Mouse (Mus musculus) small intestine, adult 2 months (tissue): ENCODE data around the gene Fkbp4. TPM values are rescaled to one million over a fixed set of nuclear protein-coding genes. Genes with fewer than 3 reads are reported as not detected.

Experiments
- H3K27ac ChIP-seq: fragments of 200-500 bp; 2 replicates; pipeline ENCODE4 v1.5.1; 2012; ENCODE audit warnings: low read depth, low read length, control low read depth, inconsistent platforms; ENCODE audit not compliant: insufficient read depth
- H3K27me3 ChIP-seq: fragments of 200-500 bp; 2 replicates; pipeline ENCODE4 v1.6.1; 2012; ENCODE audit warnings: mild to moderate bottlenecking, moderate library complexity, low read length, inconsistent platforms; ENCODE audit not compliant: control insufficient read depth, insufficient read depth
- H3K36me3 ChIP-seq: fragments of 200-500 bp; 2 replicates; pipeline ENCODE4 v1.6.1; 2012; ENCODE audit warnings: mild to moderate bottlenecking, low read length, control low read depth, inconsistent platforms; ENCODE audit not compliant: control insufficient read depth, insufficient read depth
- H3K4me1 ChIP-seq: fragments of 200-500 bp; 2 replicates; pipeline ENCODE4 v1.6.1; 2012; ENCODE audit warnings: low read length, inconsistent platforms, mixed read lengths; ENCODE audit not compliant: control insufficient read depth, insufficient read depth, insufficient read length
- H3K4me3 ChIP-seq: fragments of 200-500 bp; 2 replicates; pipeline ENCODE4 v1.5.1; 2012; ENCODE audit warnings: low read depth, mild to moderate bottlenecking, control low read depth, inconsistent platforms, low read length, moderate library complexity
- CTCF ChIP-seq: fragments of 200-500 bp; IDR thresholded peaks from 2 replicates; pipeline ENCODE4 v1.5.1; 2012; ENCODE audit warnings: low read depth, mild to moderate bottlenecking, control low read depth, inconsistent platforms, low read length, moderate library complexity, mixed read lengths; ENCODE audit not compliant: insufficient replicate concordance, insufficient read length; ENCODE audit errors: extremely low read depth
- POLR2A ChIP-seq: fragments of 200-500 bp; IDR thresholded peaks from 2 replicates; pipeline ENCODE4 v1.6.1; 2012; ENCODE audit warnings: low read depth, mild to moderate bottlenecking, control low read depth, inconsistent platforms, low read length, moderate library complexity
- WGBS: fragments of 180-500 bp; shearing (Covaris S2); methylation state at CpG from one replicate; pipeline ENCODE4 v1.1.7; 2018; 5-methylcytosine and 5-hydroxymethylcytosine counted together
- polyA plus RNA-seq: library from polyadenylated mRNA; depleted of rRNA; stranded (reverse); fragments of >200 nt; gene quantifications from 2 replicates; pipeline ENCODE4 v1.2.3, GENCODE M21; 2012

The Fkbp4 gene
- polyA plus RNA-seq, 1 experiment: 105 TPM

GRCm38 (mm10) chr6:128466563-128466962, 28.1 kb upstream of the Fkbp4 start:
- H3K27me3 ChIP-seq: no peaks in the 10 kb centered on the region
- 32% methylated on average over 3 of the region's 3 CpGs for WGBS

DNA sequence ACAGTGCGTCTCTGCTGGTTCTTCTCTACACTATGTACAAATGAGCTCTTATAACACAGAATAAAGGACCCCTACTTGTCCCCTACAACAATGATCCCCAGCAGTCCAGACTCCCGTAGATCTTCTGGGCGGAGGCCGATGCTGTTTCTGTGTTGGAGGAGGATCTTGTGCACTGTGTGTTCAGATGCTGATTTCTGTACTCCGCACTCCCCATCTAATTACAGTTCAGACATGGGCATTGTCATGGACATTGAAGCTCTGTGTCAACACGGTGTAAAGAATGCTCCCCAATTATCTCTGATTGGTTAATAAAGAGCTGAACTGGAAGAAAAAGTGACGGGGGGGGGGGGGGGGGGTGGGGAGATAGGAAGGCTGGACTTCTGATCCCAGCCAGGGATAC, 27.6 kb upstream of the Fkbp4 start:
- Histone ChIP-seq H3K27me3 (no peaks in the 10 kb centered on the region), H3K4me1 (peaks cover 2% of the 10 kb centered on the region; the same call in 1 of the 2 replicates), H3K27ac (no peak overlapping the region), H3K4me3 (no peak overlapping the region), H3K36me3 (no peaks in the 10 kb centered on the region)
- WGBS: 41% methylated on average over 7 of the region's 7 CpGs
- TF ChIP-seq CTCF (no peak), POLR2A (no peak)

More at GRCm38 (mm10) chr6:128466563-128466962, 28.1 kb upstream of the Fkbp4 start:
- Histone ChIP-seq H3K36me3 (no peaks in the 10 kb centered on the region), H3K4me3 (no peak overlapping the region), H3K27ac (no peak overlapping the region), H3K4me1 (peaks cover 2% of the 10 kb centered on the region; the same call in 1 of the 2 replicates)
- TF ChIP-seq POLR2A (no peak), CTCF (no peak)

- H3K4me1 ChIP-seq: peaks cover 2% of the 10 kb centered on the region; the same call in 1 of the 2 replicates
- TF ChIP-seq POLR2A (no peak), CTCF (no peak)
- no peaks in the 10 kb centered on the region for H3K27me3 ChIP-seq
- 80% methylated on average over 4 of the region's 4 CpGs for WGBS
- no peak overlapping the region for H3K4me3 ChIP-seq
- H3K27ac ChIP-seq: no peak overlapping the region
- H3K36me3 ChIP-seq: no peaks in the 10 kb centered on the region
These were observed 26.5 kb upstream of the Fkbp4 start for GRCm38 (mm10) chr6:128464996-128465395.

DNA sequence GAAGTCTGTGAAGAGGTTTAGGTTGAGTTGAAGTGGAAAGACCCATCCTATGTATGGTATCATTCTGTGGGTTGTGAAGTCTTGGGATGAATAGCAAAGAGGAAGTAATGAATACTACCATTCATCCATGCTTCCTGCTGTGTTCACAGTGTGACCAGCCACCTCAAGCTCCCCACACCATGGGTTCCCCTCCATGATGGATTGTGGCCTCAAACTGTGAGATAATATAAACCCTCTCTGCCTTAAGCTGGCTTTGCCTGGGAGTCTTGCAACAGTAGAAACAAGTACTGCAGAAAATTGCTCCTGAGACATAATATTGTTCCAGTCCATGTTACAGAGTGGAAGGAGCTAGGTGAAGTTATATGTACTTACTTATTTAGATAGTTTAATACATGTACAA, 23.1 kb upstream of the Fkbp4 start:
- no peak for TF ChIP-seq CTCF
- TF ChIP-seq POLR2A: no peak

GRCm38 (mm10) chr6:128460729-128461503, 22.4 kb upstream of the Fkbp4 start:
- no peaks in the 10 kb centered on the region for H3K36me3 ChIP-seq
- no peaks in the 10 kb centered on the region for H3K4me1 ChIP-seq
- 80% methylated on average over 14 of the region's 14 CpGs for whole genome bisulfite sequencing
- TF ChIP-seq CTCF: no peak
- TF ChIP-seq POLR2A: no peak
- H3K27me3 ChIP-seq: no peaks in the 10 kb centered on the region
- no peak overlapping the region for H3K27ac ChIP-seq
- H3K4me3 ChIP-seq: no peak overlapping the region

More for the DNA sequence above, 23.1 kb upstream of the Fkbp4 start:
- no peaks in the 10 kb centered on the region for H3K4me1 ChIP-seq
- no peak overlapping the region for H3K27ac ChIP-seq
- H3K4me3 ChIP-seq: no peak overlapping the region
- H3K27me3 ChIP-seq: no peaks in the 10 kb centered on the region
- no peaks in the 10 kb centered on the region for H3K36me3 ChIP-seq

DNA sequence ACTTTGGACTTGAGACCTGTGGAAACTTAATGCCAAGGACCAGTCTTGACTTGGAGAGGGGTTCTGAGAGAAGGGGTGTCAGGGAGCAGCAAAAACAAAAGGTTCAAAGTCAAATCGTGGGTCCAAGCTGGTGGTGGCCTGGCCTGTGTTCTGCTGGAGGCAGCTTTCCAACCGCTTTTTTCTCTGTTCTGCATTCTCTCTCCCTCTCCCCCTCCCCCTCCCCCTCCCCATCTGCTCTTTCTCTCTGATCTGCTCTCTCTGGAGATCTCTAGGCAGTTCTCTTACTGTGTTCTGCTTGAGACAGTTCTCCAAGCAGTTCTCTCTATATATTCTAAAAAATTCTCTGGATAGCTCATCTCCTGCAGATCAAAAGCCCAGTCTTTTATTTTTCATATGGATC, 21.8 kb upstream of the Fkbp4 start:
- H3K36me3 ChIP-seq: no peaks in the 10 kb centered on the region
- TF ChIP-seq CTCF (no peak), POLR2A (no peak)
- 59% methylated on average over 2 of the region's 2 CpGs for WGBS
- no peak overlapping the region for H3K27ac ChIP-seq
- no peaks in the 10 kb centered on the region for H3K27me3 ChIP-seq
- H3K4me3 ChIP-seq: no peak overlapping the region
- H3K4me1 ChIP-seq: no peaks in the 10 kb centered on the region

DNA sequence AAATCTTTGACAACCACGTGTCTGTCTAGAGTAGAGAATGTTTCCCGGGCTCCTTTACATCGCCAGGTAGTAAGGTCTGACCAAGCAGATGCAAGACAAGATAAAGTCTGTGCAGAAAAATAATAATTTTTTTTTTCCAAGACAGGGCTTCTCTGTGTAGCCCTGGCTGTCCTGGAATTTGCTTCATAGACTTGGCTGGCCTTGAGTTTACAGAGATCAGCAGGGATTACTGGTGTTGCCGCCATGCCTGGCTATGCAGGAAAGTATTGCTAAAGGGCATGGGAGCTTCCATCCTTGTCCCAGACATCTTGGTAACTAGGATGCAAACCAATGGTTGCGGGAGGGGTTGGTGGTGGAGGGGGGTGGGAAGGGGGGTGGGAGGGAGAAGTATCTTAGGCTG, 18.7 kb upstream of the Fkbp4 start:
- no peak overlapping the region for H3K27ac ChIP-seq
- H3K4me3 ChIP-seq: no peak overlapping the region
- WGBS: 68% methylated on average over 5 of the region's 5 CpGs
- no peaks in the 10 kb centered on the region for H3K4me1 ChIP-seq
- no peaks in the 10 kb centered on the region for H3K36me3 ChIP-seq
- H3K27me3 ChIP-seq: no peaks in the 10 kb centered on the region
- no peak for TF ChIP-seq CTCF
- TF ChIP-seq POLR2A: no peak
